Mouse (Mus musculus) embryonic stem cell, embryonic (primary cell): ENCODE results near the gene Slc48a1.

Experiments
- CTCF ChIA-PET, 4 experiments: fragments of 300-600 bp in 2 of 4; fragments of 350-600 bp in 2 of 4; sonication (Branson Sonifier 250); formaldehyde crosslinking; loops; one replicate each; lab custom pipeline; 2022; ENCODE audit warnings: inconsistent platforms in 2 of 4; lab: Charles Lee
- POLR2A ChIA-PET, 4 experiments: fragments of 300-600 bp in 2 of 4; fragments of 350-600 bp in 2 of 4; sonication (Branson Sonifier 250); formaldehyde crosslinking; loops; one replicate each; lab custom pipeline; 2022; ENCODE audit warnings: antibody characterized with exemption in 4 of 4, inconsistent platforms in 1 of 4; lab: Charles Lee

Slc48a1 gene

GRCm38 (mm10) chr15:97816199-97816994, 38.1 kb downstream of the Slc48a1 start:
- ChIA-PET CTCF (interaction anchor here (0.7 to 2.5 kb wide), 19 partner anchors 8 to 149 kb away, joined by 3 to 11 read pairs (median 4); partner anchors contain the start of gene Tmem106c (in 1 of the 4)), POLR2A (interaction anchor here in 2 of 4 experiments (0.6 to 1.1 kb wide), 7 partner anchors 9 to 691 kb away, joined by 3 to 5 read pairs (median 3); no protein-coding TSS in a partner anchor)

- CTCF ChIA-PET: interaction anchor here in 3 of 4 experiments (0.6 to 1.0 kb wide), 5 partner anchors 9 to 1596 kb away, joined by 3 to 5 read pairs (median 5); partner anchors contain the start of gene Adcy6 (in 1 of the 3)
- POLR2A ChIA-PET: interaction anchor here in 2 of 4 experiments (0.9 to 1.5 kb wide), 5 partner anchors 9 to 32 kb away, joined by 3 read pairs; no protein-coding TSS in a partner anchor
Measured at GRCm38 (mm10) chr15:97819937-97820336, 41.6 kb downstream of the Slc48a1 start.

GRCm38 (mm10) chr15:97821321-97821982, 43.1 kb downstream of the Slc48a1 start:
- ChIA-PET CTCF (interaction anchor here in 3 of 4 experiments (0.5 to 1.4 kb wide), 7 partner anchors 14 to 59 kb away, joined by 3 to 5 read pairs (median 4); no protein-coding TSS in a partner anchor), POLR2A (interaction anchor here in 3 of 4 experiments (0.6 to 1.3 kb wide), 7 partner anchors 8 to 26 kb away, joined by 3 to 7 read pairs (median 3); no protein-coding TSS in a partner anchor)

- POLR2A ChIA-PET: interaction anchor here in 2 of 4 experiments (1.0 to 1.2 kb wide), 3 partner anchors 13 to 27 kb away, joined by 3 to 4 read pairs (median 3); no protein-coding TSS in a partner anchor
- CTCF ChIA-PET: interaction anchor here in 2 of 4 experiments (1.0 to 1.4 kb wide), 3 partner anchors 28 kb away, joined by 3 to 5 read pairs (median 4); no protein-coding TSS in a partner anchor
Measured at GRCm38 (mm10) chr15:97821983-97822363, 43.7 kb downstream of the Slc48a1 start.

GRCm38 (mm10) chr15:97822545-97823228, 44.4 kb downstream of the Slc48a1 start:
- CTCF ChIA-PET: interaction anchor here in 1 of 4 experiments (1.2 kb wide), 1 partner anchor 28 kb away, joined by 6 read pairs; no protein-coding TSS in a partner anchor
- POLR2A ChIA-PET: interaction anchor here in 2 of 4 experiments (1.0 to 1.1 kb wide), 2 partner anchors 12 to 18 kb away, joined by 3 read pairs; no protein-coding TSS in a partner anchor

GRCm38 (mm10) chr15:97823479-97823878, 45.2 kb downstream of the Slc48a1 start:
- CTCF ChIA-PET: interaction anchor here in 1 of 4 experiments (1.2 kb wide), 1 partner anchor 27 kb away, joined by 6 read pairs; no protein-coding TSS in a partner anchor

GRCm38 (mm10) chr15:97824042-97824441, 45.7 kb downstream of the Slc48a1 start:
- POLR2A ChIA-PET: no interaction called here
- CTCF ChIA-PET: interaction anchor here in 3 of 4 experiments (1.2 to 2.1 kb wide), 4 partner anchors 8 to 26 kb away, joined by 4 to 17 read pairs (median 6); no protein-coding TSS in a partner anchor

More at GRCm38 (mm10) chr15:97823479-97823878, 45.2 kb downstream of the Slc48a1 start:
- POLR2A ChIA-PET: no interaction called here

- CTCF ChIA-PET: interaction anchor here (0.5 to 2.1 kb wide), 11 partner anchors 9 to 280 kb away, joined by 3 to 19 read pairs (median 5); partner anchors contain the start of gene Hdac7 (in 1 of the 4)
Measured at GRCm38 (mm10) chr15:97825071-97825940, 47.0 kb downstream of the Slc48a1 start.

GRCm38 (mm10) chr15:97825941-97826587, 47.7 kb downstream of the Slc48a1 start:
- ChIA-PET CTCF (interaction anchor here (0.5 to 2.1 kb wide), 12 partner anchors 10 to 281 kb away, joined by 3 to 19 read pairs (median 6); partner anchors contain the start of gene Hdac7 (in 1 of the 4)), POLR2A (interaction anchor here in 2 of 4 experiments (0.8 to 1.6 kb wide), 3 partner anchors 9 to 268 kb away, joined by 3 to 4 read pairs (median 3); partner anchors contain the start of gene Senp1 (in 1 of the 2))

More at GRCm38 (mm10) chr15:97825071-97825940, 47.0 kb downstream of the Slc48a1 start:
- POLR2A ChIA-PET: interaction anchor here in 2 of 4 experiments (0.9 to 1.6 kb wide), 3 partner anchors 9 to 268 kb away, joined by 3 read pairs; partner anchors contain the start of gene Senp1 (in 1 of the 2)

- POLR2A ChIA-PET: interaction anchor here in 3 of 4 experiments (0.6 to 1.6 kb wide), 4 partner anchors 8 to 479 kb away, joined by 3 to 4 read pairs (median 4); partner anchors contain the start of gene Senp1 (in 1 of the 3)
- CTCF ChIA-PET: interaction anchor here in 2 of 4 experiments (0.7 to 1.6 kb wide), 2 partner anchors 11 to 19 kb away, joined by 3 to 7 read pairs; no protein-coding TSS in a partner anchor
Measured at GRCm38 (mm10) chr15:97826588-97827261, 48.4 kb downstream of the Slc48a1 start.

- CTCF ChIA-PET: interaction anchor here in 1 of 4 experiments (1.6 kb wide), 1 partner anchor 11 kb away, joined by 7 read pairs; no protein-coding TSS in a partner anchor
- POLR2A ChIA-PET: interaction anchor here in 1 of 4 experiments (0.6 kb wide), 1 partner anchor 480 kb away, joined by 4 read pairs; no protein-coding TSS in a partner anchor
Measured at GRCm38 (mm10) chr15:97827401-97827800, 49.1 kb downstream of the Slc48a1 start.

- CTCF ChIA-PET: interaction anchor here (0.6 to 2.8 kb wide), 13 partner anchors 9 to 159 kb away, joined by 3 to 35 read pairs (median 4); no protein-coding TSS in a partner anchor
- POLR2A ChIA-PET: interaction anchor here (0.9 to 1.7 kb wide), 8 partner anchors 10 to 317 kb away, joined by 3 to 14 read pairs (median 4); no protein-coding TSS in a partner anchor
Measured at GRCm38 (mm10) chr15:97828221-97828842, 50.0 kb downstream of the Slc48a1 start.

GRCm38 (mm10) chr15:97828901-97829338, 50.6 kb downstream of the Slc48a1 start:
- POLR2A ChIA-PET: interaction anchor here (0.7 to 1.7 kb wide), 15 partner anchors 9 to 317 kb away, joined by 3 to 14 read pairs (median 3); no protein-coding TSS in a partner anchor
- CTCF ChIA-PET: interaction anchor here (0.5 to 2.8 kb wide), 24 partner anchors 9 to 284 kb away, joined by 3 to 35 read pairs (median 4); partner anchors contain the start of gene Tmem106c (in 1 of the 4)

- POLR2A ChIA-PET: interaction anchor here (0.6 to 1.7 kb wide), 17 partner anchors 9 to 316 kb away, joined by 3 to 14 read pairs (median 3); no protein-coding TSS in a partner anchor
- CTCF ChIA-PET: interaction anchor here (0.5 to 2.8 kb wide), 22 partner anchors 10 to 285 kb away, joined by 3 to 35 read pairs (median 4); partner anchors contain the start of gene Tmem106c (in 1 of the 4)
Measured at GRCm38 (mm10) chr15:97829432-97829831, 51.1 kb downstream of the Slc48a1 start.
